Mouse (Mus musculus): Measurements from ENCODE around the gene Dohh. TPM values are rescaled to one million over a fixed set of nuclear protein-coding genes. Genes with fewer than 3 reads are reported as not detected.

Gene Dohh
- polyA plus RNA-seq, 1 experiment from 2014 or later, result 74.3 TPM

DNA sequence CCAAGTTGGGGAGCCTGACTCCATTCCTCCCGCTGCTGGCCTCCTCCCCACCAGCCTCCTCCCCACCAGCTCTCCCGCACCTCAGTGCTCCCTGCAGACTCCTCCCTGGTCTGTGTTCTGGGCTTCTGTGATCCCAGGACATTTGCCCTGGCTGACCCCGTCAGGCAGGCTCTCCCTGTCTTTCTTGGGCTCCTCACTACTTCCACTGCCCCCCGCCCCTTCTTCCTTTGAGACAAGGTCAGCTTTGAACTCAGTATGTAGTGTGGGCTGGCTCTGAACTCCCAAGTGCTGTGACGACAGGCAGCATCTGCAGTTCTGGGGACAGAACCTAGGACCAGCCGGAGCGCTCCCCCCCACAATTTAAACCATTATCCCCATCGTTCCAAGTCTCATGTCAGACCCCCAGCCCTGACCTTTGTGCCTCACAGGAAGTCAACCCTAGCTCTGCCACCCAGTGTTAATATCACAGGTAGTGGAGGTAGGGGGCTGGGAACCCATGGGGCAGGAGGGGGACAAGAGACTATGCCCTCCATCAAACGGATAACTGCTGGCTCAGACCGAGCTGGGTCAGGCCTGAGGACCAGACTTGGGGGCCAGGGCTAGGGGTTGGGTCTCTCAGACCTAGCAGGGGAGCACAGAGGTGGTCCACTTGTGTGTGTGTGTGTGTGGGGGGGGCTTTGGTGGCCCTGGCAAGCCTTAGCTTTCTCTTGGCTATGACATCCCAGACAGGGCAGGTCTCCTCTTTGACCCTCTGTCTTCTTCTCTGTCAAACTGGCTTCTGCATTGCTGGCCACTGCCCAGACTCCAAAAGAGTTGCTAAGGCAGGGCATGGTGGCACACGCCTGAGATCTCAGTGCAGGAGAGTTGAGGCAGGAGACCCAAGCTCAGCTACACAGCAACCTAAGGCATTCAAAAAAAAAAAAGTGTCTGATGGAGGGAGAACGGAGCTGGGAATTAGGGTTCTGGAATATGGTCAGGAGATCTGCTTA lies 33.3 kb downstream of the Dohh start:
- TF ChIP-seq CTCF (IDR thresholded peaks at IDR 0.05; ENCODE audit: low read depth), result no peak
- Histone ChIP-seq H3K4me2 (ENCODE audit: low read length) (peak overlapping the region; percentile 52), H3K27me3 (ENCODE audit: insufficient read depth, low read length) (no peaks in the 10 kb centered on the region), H3K9me3 (replicated peaks; ENCODE audit: low read length) (no peaks in the 10 kb centered on the region), H3K9ac (ENCODE audit: low read depth, low read length) (peak overlapping the region; percentile 23; the same call in 1 of the 2 replicates), H3K27ac (peak overlapping the region; percentile 70), H3K36me3 (ENCODE audit: insufficient read depth, low read length) (peaks cover 15% of the 10 kb centered on the region; the same call in 1 of the 2 replicates), H3K4me3 (replicated peaks; ENCODE audit: low read depth, low read length) (no peak overlapping the region), H3K4me1 (replicated peaks; ENCODE audit: insufficient read depth, low read length) (peaks cover 40% of the 10 kb centered on the region)
- 59% methylated on average over 12 of the region's 12 CpGs for WGBS
- no peak for DNase-seq (ENCODE audit: low spot score)
- ATAC-seq (replicated peaks; ENCODE audit: low FRiP score, low read depth), result peak; percentile 0; the same call in 1 of the 2 replicates

DNA sequence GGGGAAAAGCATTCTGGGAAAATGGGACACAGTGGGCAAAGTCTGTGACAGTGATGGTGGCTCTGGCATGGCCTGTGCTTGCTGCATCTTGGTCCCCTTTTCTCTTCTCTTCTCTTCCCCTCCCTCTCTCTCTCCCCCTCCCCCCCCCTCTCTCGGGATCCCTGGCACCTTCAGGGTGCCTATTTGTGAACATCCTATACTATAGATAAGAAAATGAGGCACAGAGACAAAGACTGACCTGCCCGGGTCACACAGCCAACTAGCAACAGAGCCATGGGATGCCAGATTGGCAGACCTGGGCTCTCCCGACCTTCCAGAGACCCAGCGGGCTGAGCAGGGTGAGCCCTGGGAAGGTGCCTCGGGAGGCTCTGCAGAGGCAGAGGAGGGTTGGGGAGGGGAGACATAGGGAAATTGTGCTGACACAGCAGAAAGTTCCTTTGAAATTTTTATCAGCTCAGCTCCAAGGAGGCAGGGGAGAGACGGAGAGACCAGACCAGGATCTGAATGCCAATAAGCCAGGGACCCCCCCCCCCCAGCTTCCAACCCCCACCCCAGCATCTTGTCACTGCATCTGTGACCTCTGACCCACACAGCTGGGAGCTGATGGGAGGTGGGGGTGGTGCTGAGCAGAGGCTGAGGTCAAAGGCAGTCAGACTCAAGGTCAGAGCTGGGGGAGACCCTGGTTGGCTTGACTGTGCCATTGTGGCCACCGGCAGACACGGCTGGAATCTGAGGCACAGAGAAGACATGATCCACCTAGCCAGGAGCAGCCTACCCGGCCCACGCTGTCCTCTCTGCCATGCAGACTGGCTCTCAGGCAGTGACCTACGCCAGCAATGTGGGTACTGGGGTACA lies 34.2 kb downstream of the Dohh start:
- no peak for ATAC-seq (replicated peaks; ENCODE audit: low FRiP score, low read depth)
- no peak for TF ChIP-seq CTCF (IDR thresholded peaks at IDR 0.05; ENCODE audit: low read depth)
- Histone ChIP-seq H3K4me2 (ENCODE audit: low read length) (no peak overlapping the region), H3K9ac (ENCODE audit: low read depth, low read length) (no peak overlapping the region), H3K9me3 (replicated peaks; ENCODE audit: low read length) (no peaks in the 10 kb centered on the region), H3K4me3 (replicated peaks; ENCODE audit: low read depth, low read length) (no peak overlapping the region), H3K4me1 (replicated peaks; ENCODE audit: insufficient read depth, low read length) (peaks cover 37% of the 10 kb centered on the region), H3K36me3 (ENCODE audit: insufficient read depth, low read length) (peaks cover 15% of the 10 kb centered on the region; the same call in 1 of the 2 replicates), H3K27ac (no peak overlapping the region), H3K27me3 (ENCODE audit: insufficient read depth, low read length) (no peaks in the 10 kb centered on the region)
- 48% methylated on average over 11 of the region's 11 CpGs for WGBS
- DNase-seq (ENCODE audit: low spot score), result no peak

GRCm38 (mm10) chr10:81419111-81419928 lies 35.1 kb downstream of the Dohh start:
- no peak for DNase-seq (ENCODE audit: low spot score)
- no peaks in the 10 kb centered on the region for H3K27me3 ChIP-seq (ENCODE audit: insufficient read depth, low read length)
- peaks cover 15% of the 10 kb centered on the region; the same call in 1 of the 2 replicates for H3K36me3 ChIP-seq (ENCODE audit: insufficient read depth, low read length)
- H3K4me3 ChIP-seq (replicated peaks; ENCODE audit: low read depth, low read length), result no peak overlapping the region
- no peak for ATAC-seq (replicated peaks; ENCODE audit: low FRiP score, low read depth)
- H3K4me1 ChIP-seq (replicated peaks; ENCODE audit: insufficient read depth, low read length), result peaks cover 29% of the 10 kb centered on the region
- no peak overlapping the region for H3K27ac ChIP-seq
- H3K9ac ChIP-seq (ENCODE audit: low read depth, low read length), result no peak overlapping the region
- no peaks in the 10 kb centered on the region for H3K9me3 ChIP-seq (replicated peaks; ENCODE audit: low read length)
- 84% methylated on average over 10 of the region's 10 CpGs for WGBS
- no peak overlapping the region for H3K4me2 ChIP-seq (ENCODE audit: low read length)
- no peak for TF ChIP-seq CTCF (IDR thresholded peaks at IDR 0.05; ENCODE audit: low read depth)

DNA sequence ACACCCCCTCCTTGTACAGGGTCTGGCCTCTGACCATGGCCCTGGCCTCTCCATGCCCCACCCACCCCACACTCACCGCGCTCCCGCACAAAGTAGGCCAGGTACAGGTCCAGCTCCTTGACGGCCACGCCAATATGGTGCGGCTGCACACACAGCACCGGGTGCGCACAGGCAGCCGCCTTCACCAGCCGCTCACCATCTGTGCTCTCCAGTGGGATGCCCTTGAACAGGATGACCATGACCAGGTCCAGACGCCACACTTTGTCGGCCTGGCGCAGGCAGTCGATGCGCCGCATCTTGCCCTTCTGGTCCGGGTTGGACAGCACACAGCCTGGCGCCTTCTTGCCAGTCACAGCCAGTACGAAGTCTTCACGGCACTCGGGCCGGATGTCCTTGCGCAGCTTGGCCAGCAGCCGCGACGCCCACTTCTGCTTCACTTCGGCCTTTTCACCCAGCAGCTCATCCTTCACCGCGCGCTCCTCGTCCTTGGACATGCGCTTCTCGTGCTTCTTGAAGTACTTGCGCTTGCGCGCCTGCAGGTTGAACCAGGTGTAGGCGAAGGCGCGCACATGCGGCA lies 36.1 kb downstream of the Dohh start:
- no peak for DNase-seq (ENCODE audit: low spot score)
- H3K27me3 ChIP-seq (ENCODE audit: insufficient read depth, low read length), result no peaks in the 10 kb centered on the region
- no peak overlapping the region for H3K4me2 ChIP-seq (ENCODE audit: low read length)
- no peak for TF ChIP-seq CTCF (IDR thresholded peaks at IDR 0.05; ENCODE audit: low read depth)
- peaks cover 29% of the 10 kb centered on the region for H3K4me1 ChIP-seq (replicated peaks; ENCODE audit: insufficient read depth, low read length)
- 90% methylated on average over 40 of the region's 40 CpGs for WGBS
- H3K9ac ChIP-seq (ENCODE audit: low read depth, low read length), result no peak overlapping the region
- H3K27ac ChIP-seq, result no peak overlapping the region
- no peak for ATAC-seq (replicated peaks; ENCODE audit: low FRiP score, low read depth)
- no peak overlapping the region for H3K4me3 ChIP-seq (replicated peaks; ENCODE audit: low read depth, low read length)
- H3K36me3 ChIP-seq (ENCODE audit: insufficient read depth, low read length), result peaks cover 15% of the 10 kb centered on the region; the same call in 1 of the 2 replicates
- no peaks in the 10 kb centered on the region for H3K9me3 ChIP-seq (replicated peaks; ENCODE audit: low read length)

- no peaks in the 10 kb centered on the region for H3K9me3 ChIP-seq (replicated peaks; ENCODE audit: low read length)
- H3K4me2 ChIP-seq (ENCODE audit: low read length), result no peak overlapping the region
- DNase-seq (ENCODE audit: low spot score), result no peak
- H3K27me3 ChIP-seq (ENCODE audit: insufficient read depth, low read length), result no peaks in the 10 kb centered on the region
- H3K4me1 ChIP-seq (replicated peaks; ENCODE audit: insufficient read depth, low read length), result peaks cover 34% of the 10 kb centered on the region
- H3K4me3 ChIP-seq (replicated peaks; ENCODE audit: low read depth, low read length), result no peak overlapping the region
- no peak for TF ChIP-seq CTCF (IDR thresholded peaks at IDR 0.05; ENCODE audit: low read depth)
- WGBS, result 76% methylated on average over 4 of the region's 4 CpGs
- no peak overlapping the region for H3K9ac ChIP-seq (ENCODE audit: low read depth, low read length)
- no peak overlapping the region for H3K27ac ChIP-seq
- H3K36me3 ChIP-seq (ENCODE audit: insufficient read depth, low read length), result peaks cover 15% of the 10 kb centered on the region; the same call in 1 of the 2 replicates
- ATAC-seq (replicated peaks; ENCODE audit: low FRiP score, low read depth), result no peak
These were observed 37.0 kb downstream of the Dohh start for GRCm38 (mm10) chr10:81421041-81421796.
